Mouse (Mus musculus) olfactory bulb, adult 2 months (tissue): Measurements from ENCODE around the gene Clic6.

ENCODE experiments used
- CTCF ChIP-seq: fragments of 200-500 bp; IDR thresholded peaks from 2 replicates; pipeline ENCODE4 v1.5.1; 2012; ENCODE audit warnings: low read depth, mild to moderate bottlenecking, low read length, moderate library complexity; ENCODE audit not compliant: insufficient read depth
- POLR2A ChIP-seq: fragments of 200-500 bp; IDR thresholded peaks from 2 replicates; pipeline ENCODE4 v1.6.1; 2012; ENCODE audit warnings: mild to moderate bottlenecking, low read depth, low read length, moderate library complexity; ENCODE audit not compliant: insufficient read depth

GRCm38 (mm10) chr16:92538356-92538755, 52.8 kb downstream of the Clic6 start:
- TF ChIP-seq CTCF = no peak
- TF ChIP-seq POLR2A = no peak
